Mouse (Mus musculus) forelimb bud, embryonic 11.5 days (tissue): ENCODE results near the gene Aldh1a1.

Experiments
- DNase-seq: peaks from one replicate; pipeline ENCODE4 v3.0.0-alpha.2; 2012; ENCODE audit warnings: low read depth, low spot score

Gene Aldh1a1

GRCm38 (mm10) chr19:20653082-20653676 is 160.7 kb downstream of the Aldh1a1 start:
- DNase-seq: no peak

- DNase-seq: peak; percentile 5
Observed at GRCm38 (mm10) chr19:20654141-20654873, 161.8 kb downstream of the Aldh1a1 start.

GRCm38 (mm10) chr19:20677697-20678355 is 185.3 kb downstream of the Aldh1a1 start:
- no peak for DNase-seq
